Mouse (Mus musculus): ENCODE data around the gene Fanca.
"Not testable (repeated sequence)": the region's sequence is repeated elsewhere in the genome, so short reads cannot be mapped to it uniquely, and the experiment has no call there.

Gene Fanca

GRCm38 (mm10) chr8:123331301-123331700 lies 12.9 kb upstream of the Fanca start:
- no peak for DNase-seq (ENCODE audit: low read depth, low spot score)

DNA sequence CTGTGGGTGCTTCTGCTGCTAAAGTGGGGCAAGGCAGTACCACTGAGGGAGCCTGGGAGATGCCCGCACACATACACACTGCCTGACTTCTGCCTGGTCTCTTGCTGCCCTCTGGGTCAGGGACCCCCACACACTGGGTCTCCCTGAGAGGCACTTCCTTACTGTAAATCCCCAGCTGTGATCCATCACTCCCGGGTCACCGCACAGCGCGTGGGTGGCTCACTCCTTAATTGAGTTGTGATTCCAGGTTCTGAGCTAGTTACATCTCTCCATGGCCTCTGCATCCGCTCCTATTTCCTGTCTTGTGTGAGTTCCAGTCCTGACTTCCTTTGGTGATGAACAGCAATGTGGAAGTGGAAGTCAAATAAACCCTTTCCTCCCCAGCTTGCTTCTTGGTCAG lies 12.3 kb upstream of the Fanca start:
- no peak for DNase-seq (ENCODE audit: low read depth, low spot score)

DNA sequence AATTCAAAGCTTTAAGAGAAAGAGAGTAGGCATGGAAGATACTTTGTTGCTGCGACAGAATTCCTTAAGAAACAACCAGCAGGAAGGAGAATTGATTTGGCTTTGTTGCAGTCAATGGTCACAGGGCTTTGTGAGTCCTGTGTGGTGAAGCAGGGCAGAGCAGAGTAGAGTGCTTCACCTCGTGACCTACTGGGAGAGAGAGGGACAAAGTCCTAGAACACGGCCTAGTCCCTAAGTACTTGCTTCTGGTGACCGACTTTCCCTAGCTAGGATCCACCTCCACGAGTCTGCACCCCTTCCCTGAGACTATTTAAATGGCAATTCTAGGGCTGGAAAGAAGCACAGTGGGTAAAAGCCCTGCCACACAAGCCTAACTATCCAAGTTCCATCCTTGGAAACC lies 11.6 kb upstream of the Fanca start:
- DNase-seq (ENCODE audit: low read depth, low spot score), result no peak

DNA sequence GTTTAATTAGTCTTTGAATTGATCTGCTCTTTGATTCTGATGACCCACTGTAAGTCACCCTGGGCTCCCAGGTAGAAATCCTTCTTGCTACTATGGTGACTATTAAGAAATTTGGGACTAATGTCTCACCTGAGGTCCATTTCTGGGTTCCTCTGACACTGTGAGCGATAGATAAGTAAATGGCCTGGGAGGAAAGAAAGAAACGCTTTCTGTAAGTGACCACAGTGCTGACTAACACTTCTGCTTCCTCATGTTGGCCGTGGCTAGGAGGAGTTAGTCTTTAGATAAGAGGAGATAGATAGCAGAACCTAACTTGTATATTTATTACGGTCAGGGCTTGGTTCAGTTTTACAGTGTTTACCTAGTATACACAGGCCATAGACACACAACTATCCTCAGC lies 11.0 kb upstream of the Fanca start:
- DNase-seq (ENCODE audit: low read depth, low spot score), result no peak

DNA sequence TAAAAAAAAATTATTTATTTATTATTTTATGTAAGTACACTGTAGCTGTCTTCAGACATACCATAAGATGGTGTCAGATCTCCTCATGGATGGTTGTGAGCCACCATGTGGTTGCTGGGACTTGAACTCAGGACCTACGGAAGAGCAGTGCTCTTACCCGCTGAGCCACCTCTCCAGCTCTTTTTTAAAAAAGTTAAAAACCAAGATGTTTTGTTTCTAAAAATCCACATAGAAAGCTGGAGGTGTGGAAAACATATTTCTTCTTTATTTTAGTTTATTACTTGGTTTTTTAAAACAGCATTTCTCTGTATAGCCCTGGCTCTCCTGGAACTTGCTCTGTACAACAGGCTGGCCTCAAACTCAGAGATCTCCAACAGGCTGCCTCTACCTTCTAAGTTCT lies 10.2 kb upstream of the Fanca start:
- DNase-seq (ENCODE audit: low read depth, low spot score), result no peak

- DNase-seq (ENCODE audit: low read depth, low spot score), result peak; percentile 73
These were observed 1.3 kb upstream of the Fanca start for GRCm38 (mm10) chr8:123319522-123320164.

DNA sequence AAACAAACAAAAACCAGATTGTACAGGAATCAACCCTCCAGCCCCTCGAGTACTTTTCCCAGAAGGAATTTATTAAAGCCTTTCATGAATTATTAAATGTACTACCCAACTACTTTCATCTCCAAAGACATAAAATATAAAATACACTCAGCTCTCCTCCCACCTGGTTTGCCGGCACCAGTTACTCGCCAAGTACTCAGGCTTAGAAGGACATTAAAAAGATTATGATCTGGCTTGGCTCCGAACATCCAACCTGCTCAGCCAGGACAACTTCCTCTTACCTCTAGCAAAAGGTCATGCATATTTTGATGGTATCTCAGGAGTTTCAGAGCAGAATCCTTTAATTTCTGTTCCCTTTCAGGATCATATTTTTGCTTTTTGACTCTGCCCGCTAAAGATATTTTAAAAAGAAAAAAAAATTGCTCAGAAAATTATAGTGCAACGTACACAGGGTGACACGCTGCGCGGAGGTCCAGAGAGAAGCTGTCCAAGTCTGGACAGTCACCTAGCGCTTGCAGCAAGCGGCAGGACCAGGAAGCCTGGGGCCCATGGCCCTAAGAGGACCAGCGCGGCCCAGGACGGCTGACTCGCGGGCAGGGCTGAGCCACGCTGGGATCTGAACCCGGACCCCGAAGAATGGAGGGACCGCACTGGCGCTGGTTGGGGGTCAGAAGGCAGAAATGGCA lies 452 bp downstream of the Fanca start:
- DNase-seq (ENCODE audit: low read depth, low spot score), result no peak

DNA sequence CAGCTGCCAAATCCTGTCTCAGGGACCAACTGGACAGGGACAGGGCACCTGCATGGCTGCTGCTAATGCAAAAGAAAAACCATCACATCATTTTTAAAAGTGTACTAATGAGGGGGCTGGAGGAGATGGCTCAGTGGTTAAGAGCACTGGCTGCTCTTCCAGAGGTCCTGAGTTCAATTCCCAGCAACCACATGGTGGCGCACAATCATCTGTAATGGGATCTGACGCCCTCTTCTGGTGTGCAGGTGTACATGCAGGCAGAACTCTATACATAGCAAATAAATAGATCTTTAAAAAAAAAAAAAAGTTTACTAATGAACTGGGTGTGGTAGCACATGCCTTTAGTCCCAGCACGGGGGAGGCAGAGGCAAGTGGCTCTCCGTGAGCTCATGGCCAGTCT lies 9.6 kb downstream of the Fanca start:
- DNase-seq (ENCODE audit: low read depth, low spot score), result no peak

DNA sequence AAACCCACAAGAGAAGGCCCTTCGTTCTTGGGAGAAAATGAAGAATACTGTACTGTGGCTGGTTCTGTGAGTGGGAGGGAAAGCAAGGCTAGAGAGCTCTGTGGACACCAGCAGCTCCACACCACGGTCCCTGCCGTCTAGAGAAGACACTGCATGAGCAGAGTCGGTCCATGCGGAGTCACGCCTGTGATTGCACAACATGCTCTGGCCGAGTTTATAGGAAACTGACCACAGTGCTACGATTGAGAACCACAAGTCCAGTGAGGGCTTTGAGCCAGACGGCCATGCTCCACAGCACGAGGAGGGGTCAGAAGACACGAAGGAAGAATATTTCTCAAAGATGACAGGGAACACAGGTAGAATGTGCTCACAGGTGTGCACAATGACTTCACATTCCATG lies 20.1 kb downstream of the Fanca start:
- no peak for DNase-seq (ENCODE audit: low read depth, low spot score)

- DNase-seq (ENCODE audit: low read depth, low spot score), result no peak
These were observed 25.6 kb downstream of the Fanca start for GRCm38 (mm10) chr8:123292785-123293184.

- DNase-seq (ENCODE audit: low read depth, low spot score), result no peak
These were observed 26.1 kb downstream of the Fanca start for GRCm38 (mm10) chr8:123292281-123292680.

DNA sequence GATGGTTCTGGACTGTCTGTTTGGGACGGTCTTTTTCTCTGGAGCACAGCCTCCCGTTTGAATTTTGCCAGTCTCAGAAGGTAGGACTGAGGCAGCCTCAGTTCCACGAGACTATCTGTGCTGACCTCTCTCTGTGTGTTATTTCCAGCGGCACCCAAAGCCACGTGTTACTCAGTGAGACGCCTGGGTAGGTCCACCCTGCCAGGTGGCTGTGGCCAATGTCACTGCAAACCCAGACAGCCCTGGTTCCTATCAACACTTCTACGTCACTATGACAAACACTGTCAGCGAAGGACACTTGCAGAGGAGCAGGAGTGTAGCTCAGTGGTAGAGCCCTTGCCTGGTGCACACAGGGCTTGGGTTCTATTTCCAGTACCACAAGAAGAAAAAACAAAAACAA lies 26.7 kb downstream of the Fanca start:
- DNase-seq (ENCODE audit: low read depth, low spot score), result no peak

DNA sequence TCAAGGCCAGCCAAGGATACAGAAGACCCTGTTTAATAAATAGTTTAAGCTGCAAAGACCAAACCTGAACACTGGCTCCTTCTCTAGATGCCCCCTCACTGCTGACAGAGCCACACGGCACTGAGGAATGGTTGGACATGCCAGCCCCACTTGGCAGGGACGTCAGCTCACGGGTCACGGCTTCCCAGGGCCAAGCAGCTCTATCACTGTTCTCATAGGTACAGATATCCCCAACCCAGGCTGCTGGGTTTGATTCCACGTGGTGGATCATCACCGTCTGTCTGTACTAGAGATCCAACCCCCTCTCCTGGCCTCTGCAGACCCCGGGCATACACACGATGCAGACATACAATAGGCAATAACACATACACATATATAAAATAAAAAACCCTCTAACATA lies 27.7 kb downstream of the Fanca start:
- DNase-seq (ENCODE audit: low read depth, low spot score), result no peak

- DNase-seq (ENCODE audit: low read depth, low spot score), result peak; percentile 69
These were observed 28.2 kb downstream of the Fanca start for GRCm38 (mm10) chr8:123290166-123290565.

- DNase-seq (ENCODE audit: low read depth, low spot score), result no peak
These were observed 31.0 kb downstream of the Fanca start for GRCm38 (mm10) chr8:123287362-123287761.

DNA sequence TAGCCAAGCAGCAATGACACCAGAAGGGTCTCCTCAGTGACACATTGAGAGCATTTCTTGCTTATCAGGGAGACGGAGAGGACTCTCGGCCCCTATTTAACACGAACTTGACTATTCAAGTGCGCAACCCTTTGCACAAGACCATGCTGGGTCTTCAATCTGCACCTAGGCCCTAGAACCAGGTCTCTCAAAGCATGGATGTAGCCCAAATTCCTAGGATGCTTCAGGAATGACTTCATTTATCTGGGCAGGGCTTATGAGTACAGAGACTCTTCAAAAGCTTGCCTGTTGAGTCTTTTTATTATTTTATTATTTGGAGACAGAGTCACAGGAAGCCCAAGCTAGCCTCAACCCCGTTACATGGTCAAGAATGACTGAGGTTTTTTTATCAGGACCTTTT lies 33.9 kb downstream of the Fanca start:
- peak; percentile 46 for DNase-seq (ENCODE audit: low read depth, low spot score)

DNA sequence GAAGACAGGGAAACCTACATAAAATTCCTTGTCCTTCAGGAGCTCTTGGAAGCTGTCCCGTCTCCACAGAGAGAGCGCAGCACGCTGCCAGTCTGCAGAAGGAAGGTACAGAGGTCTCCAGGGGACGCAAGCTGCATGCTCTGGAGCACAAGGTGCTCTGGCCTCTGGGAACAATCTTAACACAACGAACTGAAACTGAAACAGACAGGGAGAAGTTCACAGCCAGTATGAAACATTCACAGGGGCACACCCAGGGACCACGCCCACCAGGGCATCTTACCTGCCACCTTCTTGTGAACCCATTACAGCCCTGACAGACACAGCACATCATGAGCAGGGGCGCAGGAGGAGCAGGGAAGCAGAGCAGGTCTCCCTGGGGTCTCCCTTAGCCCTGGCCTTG lies 34.4 kb downstream of the Fanca start:
- no peak for DNase-seq (ENCODE audit: low read depth, low spot score)

DNA sequence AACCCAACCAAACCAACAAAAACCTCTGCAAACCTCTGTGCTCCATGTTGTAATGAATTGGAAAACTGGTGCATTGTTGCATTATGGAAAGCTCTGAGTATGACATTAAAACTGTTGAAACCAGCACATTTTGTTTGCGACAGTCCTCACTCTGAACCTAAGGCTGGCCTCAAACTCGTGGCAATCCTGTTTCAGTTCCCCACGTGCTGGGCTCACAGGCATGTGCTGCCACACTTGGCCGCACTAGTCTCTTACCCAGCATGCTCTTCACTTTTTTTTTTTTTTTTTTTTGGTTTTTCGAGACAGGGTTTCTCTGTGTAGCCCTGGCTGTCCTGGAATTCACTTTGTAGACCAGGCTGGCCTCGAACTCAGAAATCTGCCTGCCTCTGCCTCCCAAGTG lies 35.4 kb downstream of the Fanca start:
- not testable (repeated sequence) for DNase-seq (ENCODE audit: low read depth, low spot score)

DNA sequence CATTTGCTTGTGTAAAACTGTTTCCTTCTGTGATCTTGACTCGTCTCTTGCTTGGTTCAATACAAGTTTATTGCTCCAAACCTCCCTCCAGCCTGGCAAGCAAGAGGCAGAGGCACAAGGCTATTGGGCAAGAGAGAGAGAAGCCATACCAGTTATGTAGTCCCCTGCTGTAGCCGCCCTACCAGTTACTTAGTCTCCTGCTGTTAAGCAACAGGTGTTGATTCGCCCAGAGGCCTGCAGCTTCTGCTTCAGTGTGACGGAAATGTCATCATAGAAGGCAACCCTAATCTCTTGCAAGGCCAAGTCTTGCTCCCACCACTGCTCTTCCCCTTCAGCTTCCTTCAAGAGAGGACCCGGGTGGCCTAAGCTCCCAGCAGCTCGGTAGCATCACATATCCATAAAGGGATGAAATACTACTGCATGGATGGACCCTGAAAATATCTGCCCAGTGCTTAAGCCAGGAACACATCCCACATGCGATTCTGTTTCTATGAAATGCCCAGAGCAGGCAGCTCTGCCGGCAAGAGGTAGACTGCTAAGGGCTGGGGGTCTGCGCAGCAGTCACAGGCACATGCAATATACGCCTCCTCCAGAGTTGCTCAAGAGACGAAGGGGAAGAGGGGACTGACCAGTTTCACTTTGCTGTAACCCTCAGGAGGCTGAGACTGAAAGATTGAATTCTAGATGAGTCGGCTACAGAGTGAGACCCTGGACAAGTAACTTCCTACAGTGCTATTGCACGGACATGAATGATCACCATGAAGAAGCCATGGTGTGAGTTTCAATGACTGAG lies 37.9 kb downstream of the Fanca start:
- no peak for DNase-seq (ENCODE audit: low read depth, low spot score)

GRCm38 (mm10) chr8:123279828-123280227 lies 38.5 kb downstream of the Fanca start:
- no peak for DNase-seq (ENCODE audit: low read depth, low spot score)

DNA sequence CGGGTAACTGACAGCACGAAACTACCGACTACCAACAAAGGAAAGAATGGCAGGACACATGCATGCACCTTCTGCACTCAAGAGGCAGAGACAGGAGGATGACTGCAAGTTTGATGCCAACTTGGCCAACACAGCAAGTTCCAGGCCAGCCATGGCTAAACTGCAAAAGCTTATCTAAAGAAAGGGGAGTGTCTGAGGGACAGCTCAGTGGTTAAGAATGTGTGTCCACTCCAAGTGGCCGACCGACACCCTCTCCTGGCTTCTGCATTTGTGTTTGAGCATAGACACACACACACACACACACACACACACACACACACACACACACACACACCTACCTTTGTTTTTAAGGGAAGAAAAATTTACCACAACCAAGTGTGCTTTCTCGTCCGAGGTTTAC lies 39.9 kb downstream of the Fanca start:
- no peak for DNase-seq (ENCODE audit: low read depth, low spot score)

GRCm38 (mm10) chr8:123275096-123275495 lies 43.3 kb downstream of the Fanca start:
- no peak for DNase-seq (ENCODE audit: low read depth, low spot score)

GRCm38 (mm10) chr8:123274447-123274846 lies 43.9 kb downstream of the Fanca start:
- no peak for DNase-seq (ENCODE audit: low read depth, low spot score)
